Mouse (Mus musculus) MEL (cell line): ENCODE data around the gene Ndufs4.

Experiments used
- CTCF ChIP-seq, 3 experiments: IDR thresholded peaks in 2 of 3; conservative IDR thresholded peaks in 1 of 3; 2 replicates each; pipeline ENCODE4 v1.5.1; 2011 to 2012; ENCODE audit warnings: low read length in 3 of 3, low read depth in 2 of 3, mild to moderate bottlenecking in 2 of 3, improper control_type of control experiment in 1 of 3, inconsistent platforms in 1 of 3, mixed read lengths in 1 of 3, moderate library complexity in 1 of 3; ENCODE audit not compliant: control insufficient read depth in 1 of 3, insufficient read depth in 1 of 3, poor library complexity in 1 of 3, severe bottlenecking in 1 of 3
- MAFK ChIP-seq: IDR thresholded peaks from 2 replicates; pipeline ENCODE4 v1.6.1; 2011; ENCODE audit warnings: low read depth, mild to moderate bottlenecking, low read length, improper control_type of control experiment, borderline replicate concordance
- POLR2A ChIP-seq, 2 experiments: IDR thresholded peaks; 2 replicates each; pipeline ENCODE4 v1.6.1; 2011 to 2012; ENCODE audit warnings: low read length in 2 of 2, mild to moderate bottlenecking in 2 of 2, control low read depth in 1 of 2, improper control_type of control experiment in 1 of 2, low read depth in 1 of 2, moderate library complexity in 1 of 2; ENCODE audit not compliant: control insufficient read depth in 1 of 2, insufficient read depth in 1 of 2, poor library complexity in 1 of 2
- SMC3 ChIP-seq: IDR thresholded peaks from 2 replicates; pipeline ENCODE4 v1.6.1; 2011; ENCODE audit warnings: low read depth, low read length, improper control_type of control experiment
- TAL1 ChIP-seq: IDR thresholded peaks from 2 replicates; pipeline ENCODE4 v1.6.1; 2012; ENCODE audit warnings: mild to moderate bottlenecking, inconsistent platforms, low read length, moderate library complexity, mixed read lengths
- TCF12 ChIP-seq: IDR thresholded peaks from 2 replicates; pipeline ENCODE4 v1.6.1; 2014; ENCODE audit warnings: low read depth, mild to moderate bottlenecking, inconsistent platforms, low read length, improper control_type of control experiment, moderate library complexity
- ZKSCAN1 ChIP-seq: IDR thresholded peaks from 2 replicates; pipeline ENCODE4 v1.6.1; 2012; ENCODE audit warnings: low read depth, mild to moderate bottlenecking, inconsistent platforms, low read length, improper control_type of control experiment, moderate library complexity

DNA sequence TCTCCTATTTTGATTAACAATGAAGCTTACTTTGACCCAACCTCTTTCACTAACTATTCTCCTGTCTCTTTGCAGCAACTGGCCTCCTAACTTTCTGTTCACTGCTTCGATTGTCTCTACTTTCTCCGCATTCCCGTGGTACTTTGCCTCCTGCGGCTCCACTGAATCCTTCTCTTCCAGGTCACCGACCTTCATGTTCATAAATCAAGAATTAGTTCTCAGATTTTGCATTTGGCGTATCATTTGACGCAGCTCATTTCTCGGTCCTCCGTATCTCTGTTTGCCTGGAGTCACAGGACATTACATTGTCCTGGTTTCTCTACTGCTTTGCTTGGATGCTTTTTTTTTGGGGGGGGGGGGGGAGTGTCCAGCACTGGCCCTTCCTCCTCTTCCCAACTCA is 9.2 kb upstream of the Ndufs4 start:
- TF ChIP-seq MAFK: no peak
- no peak for TF ChIP-seq ZKSCAN1
- TF ChIP-seq CTCF (IDR thresholded peaks at IDR 0.05 in 2 of 3, conservative IDR thresholded peaks at IDR 0.05 in 1 of 3; ENCODE audit: control insufficient read depth in 1 of 3, insufficient read depth in 1 of 3, low read depth in 2 of 3, low read length in 3 of 3, poor library complexity in 1 of 3, severe bottlenecking in 1 of 3): no peak
- no peak for TF ChIP-seq TAL1
- no peak for TF ChIP-seq SMC3
- no peak for TF ChIP-seq POLR2A (IDR thresholded peaks at IDR 0.05; ENCODE audit: control insufficient read depth in 1 of 2, insufficient read depth in 1 of 2, low read depth in 1 of 2, low read length in 2 of 2, poor library complexity in 1 of 2)
- no peak for TF ChIP-seq TCF12
